Mouse (Mus musculus): ENCODE results near the gene Wbp1. TPM values are rescaled to one million over a fixed set of nuclear protein-coding genes. Genes with fewer than 3 reads are reported as not detected.
"Not testable (repeated sequence)": the region's sequence is repeated elsewhere in the genome, so short reads cannot be mapped to it uniquely, and the experiment has no call there.

The Wbp1 gene
- polyA plus RNA-seq (2016; fragmentation: Nextera tagmentation; extraction: Ambion mirVana), result 147 and 172 TPM in 2 replicates

DNA sequence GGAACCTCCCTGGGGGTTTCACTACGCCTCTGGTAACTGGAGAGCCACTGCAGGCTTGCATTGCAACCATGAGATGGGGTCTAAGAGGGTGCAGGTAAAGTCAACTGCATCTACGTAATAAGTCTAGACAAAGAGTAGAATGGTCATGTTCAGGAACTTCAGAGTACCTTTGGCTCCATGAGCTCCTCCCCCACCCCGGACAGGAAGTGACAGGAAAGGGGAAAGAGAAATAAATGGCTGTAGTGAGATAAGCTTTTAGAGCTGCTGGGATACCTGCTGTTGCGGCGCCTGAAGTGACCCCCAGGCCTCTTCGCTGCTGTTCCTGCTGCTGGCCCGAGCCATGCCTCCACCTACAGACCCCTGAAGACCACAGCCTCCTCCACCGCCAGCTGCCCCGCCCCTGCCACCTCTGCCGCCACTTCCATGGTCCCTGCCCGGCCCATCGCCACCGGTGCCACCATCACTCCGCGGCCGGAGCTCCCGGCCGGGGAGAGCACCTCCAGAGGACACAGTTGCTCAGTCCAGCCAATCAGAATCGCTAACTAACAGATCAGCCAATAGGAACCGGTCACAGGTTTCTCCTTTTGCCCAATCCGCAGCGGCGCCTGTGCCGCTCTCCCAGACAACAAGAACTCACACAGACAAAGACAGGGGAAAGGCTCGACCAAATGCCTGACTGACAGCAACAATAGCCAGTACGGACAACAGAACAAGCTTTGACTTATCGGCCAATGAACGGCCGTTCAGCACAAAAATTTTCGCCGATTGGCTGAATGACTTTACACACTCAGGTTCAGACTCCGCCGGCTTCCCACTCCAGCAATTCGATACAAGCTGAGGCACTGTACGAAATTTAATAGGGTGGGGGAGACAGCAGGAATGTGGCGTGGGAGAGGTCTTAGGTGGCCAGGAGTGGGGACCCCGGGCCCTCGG is at the start of gene Wbp1:
TSS of gene Wbp1 (minus strand) at position 630 of the 933 bp plus-strand sequence.
- DNase-seq (ENCODE audit: low spot score), result peak; percentile 96
- H3K27ac ChIP-seq (replicated peaks), result peak within 1 kb of the TSS; percentile 99
- WGBS, result under 1% methylated on average over 38 of the region's 38 CpGs
- peaks cover 41% of the 10 kb centered on the region for H3K36me3 ChIP-seq (replicated peaks)
- peaks cover 81% of the 10 kb centered on the region for H3K4me1 ChIP-seq
- no peaks in the 10 kb centered on the region for H3K9me3 ChIP-seq
- H3K27me3 ChIP-seq (replicated peaks; ENCODE audit: low read depth, poor library complexity, severe bottlenecking), result no peaks in the 10 kb centered on the region
- peak within 1 kb of the TSS; percentile 83 for H3K4me3 ChIP-seq

GRCm38 (mm10) chr6:83171063-83171462 is 49.7 kb upstream of the Wbp1 start:
- 84% methylated on average over 5 of the region's 5 CpGs for WGBS
- H3K36me3 ChIP-seq (replicated peaks), result peaks cover 3% of the 10 kb centered on the region
- DNase-seq (ENCODE audit: low spot score), result no peak
- H3K27ac ChIP-seq (replicated peaks), result no peak overlapping the region
- H3K4me3 ChIP-seq, result no peak overlapping the region
- H3K9me3 ChIP-seq, result no peaks in the 10 kb centered on the region
- H3K4me1 ChIP-seq, result peaks cover 19% of the 10 kb centered on the region
- no peaks in the 10 kb centered on the region for H3K27me3 ChIP-seq (replicated peaks; ENCODE audit: low read depth, poor library complexity, severe bottlenecking)

GRCm38 (mm10) chr6:83169872-83170271 is 48.5 kb upstream of the Wbp1 start:
- DNase-seq (ENCODE audit: low spot score), result no peak
- 85% methylated on average over 5 of the region's 5 CpGs for WGBS
- peaks cover 23% of the 10 kb centered on the region for H3K4me1 ChIP-seq
- no peak overlapping the region for H3K27ac ChIP-seq (replicated peaks)
- H3K9me3 ChIP-seq, result no peaks in the 10 kb centered on the region
- H3K36me3 ChIP-seq (replicated peaks), result no peaks in the 10 kb centered on the region
- no peaks in the 10 kb centered on the region for H3K27me3 ChIP-seq (replicated peaks; ENCODE audit: low read depth, poor library complexity, severe bottlenecking)
- no peak overlapping the region for H3K4me3 ChIP-seq

DNA sequence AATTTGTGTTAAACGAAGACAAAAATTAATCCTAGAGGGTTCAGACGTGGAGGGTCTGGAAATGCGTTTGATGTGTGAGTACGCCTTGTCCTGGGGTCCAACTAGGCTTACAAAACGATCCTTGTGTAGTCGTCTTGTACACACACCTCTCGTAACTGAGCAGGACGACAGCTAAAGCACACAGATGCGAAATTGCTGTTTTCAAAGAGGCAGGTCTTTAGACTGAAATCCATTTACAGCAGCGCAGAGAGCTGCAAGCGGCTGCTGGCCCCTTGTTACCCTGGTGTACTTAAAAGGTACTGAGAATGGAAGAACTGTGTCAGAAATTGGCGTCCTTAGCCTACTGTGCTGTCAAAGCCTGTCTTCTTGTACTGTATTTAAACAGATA is 44.9 kb upstream of the Wbp1 start:
- H3K36me3 ChIP-seq (replicated peaks), result no peaks in the 10 kb centered on the region
- H3K4me1 ChIP-seq, result peaks cover 42% of the 10 kb centered on the region
- DNase-seq (ENCODE audit: low spot score), result no peak
- WGBS, result 1% methylated on average over 12 of the region's 12 CpGs
- H3K4me3 ChIP-seq, result peak overlapping the region; percentile 88
- no peaks in the 10 kb centered on the region for H3K9me3 ChIP-seq
- peak overlapping the region; percentile 99 for H3K27ac ChIP-seq (replicated peaks)
- H3K27me3 ChIP-seq (replicated peaks; ENCODE audit: low read depth, poor library complexity, severe bottlenecking), result peaks cover 17% of the 10 kb centered on the region

DNA sequence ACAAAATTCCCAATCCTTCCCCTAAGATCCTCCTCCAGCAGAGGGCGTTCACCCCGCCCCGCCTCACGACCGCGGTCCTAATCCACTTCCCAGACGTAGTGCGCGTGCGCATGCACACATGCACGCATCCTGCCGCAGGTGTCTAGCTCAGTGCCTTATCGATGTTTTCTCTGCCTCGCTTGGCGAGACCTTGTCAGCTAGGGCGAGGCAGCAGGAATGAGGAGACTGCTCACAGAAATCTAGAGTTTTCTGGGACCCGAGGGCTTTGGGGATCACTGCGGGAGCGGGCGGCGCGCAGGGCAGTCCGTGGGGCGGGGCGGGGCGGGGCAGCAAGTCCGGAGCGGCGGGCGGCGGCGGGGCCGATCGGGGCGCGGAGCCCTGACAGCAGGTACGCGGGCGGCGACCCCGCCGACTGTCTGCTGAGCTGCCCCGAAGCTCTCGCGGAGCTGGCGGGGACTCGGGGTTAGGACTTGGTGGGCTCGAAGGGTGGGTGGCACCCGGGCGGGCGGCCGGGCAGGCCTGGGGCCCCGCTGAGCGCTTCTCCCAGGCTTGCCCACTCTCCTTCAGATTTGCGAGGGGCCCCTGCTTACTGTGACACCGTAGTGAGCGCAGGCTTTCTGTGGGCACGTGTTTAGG is 44.4 kb upstream of the Wbp1 start, which contains the start of gene Dctn1:
TSS of gene Dctn1 (plus strand) at position 314 of the 636 bp plus-strand sequence.
- H3K27ac ChIP-seq (replicated peaks), result peak within 1 kb of the TSS; percentile 99
- peak; percentile 95 for DNase-seq (ENCODE audit: low spot score)
- H3K4me3 ChIP-seq, result peak within 1 kb of the TSS; percentile 88
- WGBS, result under 1% methylated on average over 58 of the region's 58 CpGs
- no peaks in the 10 kb centered on the region for H3K36me3 ChIP-seq (replicated peaks)
- H3K9me3 ChIP-seq, result no peaks in the 10 kb centered on the region
- H3K27me3 ChIP-seq (replicated peaks; ENCODE audit: low read depth, poor library complexity, severe bottlenecking), result peaks cover 22% of the 10 kb centered on the region
- peaks cover 41% of the 10 kb centered on the region for H3K4me1 ChIP-seq

DNA sequence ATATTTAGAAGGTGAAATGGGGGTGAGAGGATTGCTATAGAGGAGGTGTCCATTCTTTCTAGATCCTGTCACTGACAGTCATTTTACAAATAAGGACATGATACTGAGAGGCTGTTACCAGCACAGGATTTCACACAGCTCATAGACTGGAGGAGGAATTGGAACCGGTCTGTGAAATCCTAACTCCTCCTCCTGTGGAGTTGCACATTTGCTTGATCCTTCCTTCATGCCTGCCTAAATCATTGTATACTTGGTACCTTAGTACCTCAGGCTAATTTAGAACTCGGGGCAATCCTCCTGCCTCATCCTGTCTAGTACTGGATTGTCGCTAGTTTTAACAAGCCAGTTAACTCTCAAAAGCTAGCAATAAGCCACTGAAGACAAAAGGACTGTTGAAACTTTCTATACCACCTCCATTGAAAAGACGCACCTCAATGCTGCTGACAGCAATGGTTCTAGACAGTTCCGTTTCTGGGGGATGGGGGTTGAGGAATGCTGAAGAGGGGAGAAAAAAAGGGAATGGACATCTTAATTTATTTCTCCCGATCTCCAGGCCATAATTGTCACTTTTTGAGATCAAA is 43.8 kb upstream of the Wbp1 start:
- Histone ChIP-seq H3K36me3 (replicated peaks) (no peaks in the 10 kb centered on the region), H3K9me3 (no peaks in the 10 kb centered on the region), H3K4me3 (peak overlapping the region; percentile 88), H3K27ac (replicated peaks) (peak overlapping the region; percentile 99), H3K4me1 (peaks cover 40% of the 10 kb centered on the region), H3K27me3 (replicated peaks; ENCODE audit: low read depth, poor library complexity, severe bottlenecking) (peaks cover 28% of the 10 kb centered on the region)
- DNase-seq (ENCODE audit: low spot score), result no peak
- 8% methylated on average over 6 of the region's 6 CpGs for WGBS

GRCm38 (mm10) chr6:83162701-83163100 is 41.3 kb upstream of the Wbp1 start:
- H3K27ac ChIP-seq (replicated peaks), result no peak overlapping the region
- WGBS, result under 1% methylated on average over 8 of the region's 8 CpGs

DNA sequence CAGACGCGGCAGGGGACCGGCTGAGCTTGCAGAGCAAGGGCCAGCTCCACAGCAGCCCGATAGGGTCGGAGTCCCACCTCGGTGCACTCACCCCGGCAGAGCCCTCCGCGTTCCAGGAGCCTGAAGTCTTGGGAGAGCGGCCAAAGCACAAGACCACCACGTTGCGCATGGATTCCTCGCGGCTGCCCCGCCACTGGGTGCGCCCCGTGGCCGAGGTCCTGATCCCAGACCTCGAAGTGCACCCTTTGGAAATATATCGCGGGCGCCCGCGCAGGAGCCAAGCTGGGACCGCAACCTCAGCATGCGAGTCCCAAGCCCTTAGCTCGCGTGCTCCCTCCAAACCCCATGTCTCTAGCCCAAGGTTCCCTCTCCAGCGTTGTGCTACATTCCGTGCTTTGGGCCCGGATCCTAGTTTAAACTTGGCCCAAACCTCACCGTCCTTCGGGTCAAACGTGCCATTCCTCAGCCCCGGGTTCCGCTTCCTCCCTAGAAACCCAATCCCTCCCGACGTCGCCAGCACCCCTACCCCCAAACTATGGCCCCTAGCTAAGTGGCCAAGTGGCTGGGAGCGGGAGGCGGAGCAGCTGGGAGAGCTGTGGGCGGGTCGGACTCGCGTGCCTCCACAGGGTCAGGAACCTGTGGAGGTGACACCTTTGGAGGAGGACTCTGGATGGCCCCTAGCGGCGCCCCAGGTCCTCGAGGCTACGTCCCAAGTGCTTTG is 40.7 kb upstream of the Wbp1 start:
- Histone ChIP-seq H3K4me1 (peaks cover 36% of the 10 kb centered on the region), H3K36me3 (replicated peaks) (no peaks in the 10 kb centered on the region), H3K27ac (replicated peaks) (peak overlapping the region; percentile 12; the same call in 1 of the 2 replicates), H3K4me3 (peak overlapping the region; percentile 54), H3K27me3 (replicated peaks; ENCODE audit: low read depth, poor library complexity, severe bottlenecking) (peaks cover 34% of the 10 kb centered on the region), H3K9me3 (no peaks in the 10 kb centered on the region)
- under 1% methylated on average over 49 of the region's 49 CpGs for WGBS
- peak; percentile 65 for DNase-seq (ENCODE audit: low spot score)

More at GRCm38 (mm10) chr6:83162701-83163100, 41.3 kb upstream of the Wbp1 start:
- Histone ChIP-seq H3K4me3 (peak overlapping the region; percentile 54), H3K9me3 (no peaks in the 10 kb centered on the region), H3K36me3 (replicated peaks) (no peaks in the 10 kb centered on the region), H3K27me3 (replicated peaks; ENCODE audit: low read depth, poor library complexity, severe bottlenecking) (peaks cover 34% of the 10 kb centered on the region), H3K4me1 (peaks cover 40% of the 10 kb centered on the region)
- peak; percentile 77 for DNase-seq (ENCODE audit: low spot score)

GRCm38 (mm10) chr6:83161442-83161841 is 40.1 kb upstream of the Wbp1 start:
- H3K4me1 ChIP-seq, result peaks cover 32% of the 10 kb centered on the region
- H3K4me3 ChIP-seq, result peak overlapping the region; percentile 54
- no peaks in the 10 kb centered on the region for H3K36me3 ChIP-seq (replicated peaks)
- 6% methylated on average over 19 of the region's 19 CpGs for WGBS
- H3K27ac ChIP-seq (replicated peaks), result no peak overlapping the region
- no peaks in the 10 kb centered on the region for H3K9me3 ChIP-seq
- DNase-seq (ENCODE audit: low spot score), result no peak
- H3K27me3 ChIP-seq (replicated peaks; ENCODE audit: low read depth, poor library complexity, severe bottlenecking), result peaks cover 34% of the 10 kb centered on the region

DNA sequence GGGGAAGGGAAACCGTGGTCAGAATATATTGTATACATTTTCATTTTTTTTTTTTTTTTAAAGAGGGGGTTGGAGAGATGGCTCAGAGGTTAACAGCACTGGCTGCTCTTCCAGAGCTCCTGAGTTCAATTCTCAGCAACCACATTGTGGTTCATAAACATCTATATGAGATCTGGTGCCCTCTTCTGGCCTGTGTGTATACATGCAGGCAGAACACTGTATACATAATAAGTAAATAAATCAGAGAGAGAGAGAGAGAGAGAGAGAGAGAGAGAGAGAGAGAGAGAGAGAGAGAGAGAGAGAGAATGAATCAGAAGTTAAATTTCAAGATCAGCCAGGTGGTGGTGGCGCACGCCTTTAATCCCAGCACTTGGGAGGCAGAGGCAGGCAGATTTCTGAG is 38.1 kb upstream of the Wbp1 start:
- not testable (repeated sequence) for H3K36me3 ChIP-seq (replicated peaks); H3K27ac ChIP-seq (replicated peaks); H3K4me3 ChIP-seq; H3K9me3 ChIP-seq
- Histone ChIP-seq H3K4me1 (peaks cover 41% of the 10 kb centered on the region), H3K27me3 (replicated peaks; ENCODE audit: low read depth, poor library complexity, severe bottlenecking) (peaks cover 46% of the 10 kb centered on the region)
- 33% methylated on average over 3 of the region's 3 CpGs for WGBS
- peak; percentile 52 for DNase-seq (ENCODE audit: low spot score)

DNA sequence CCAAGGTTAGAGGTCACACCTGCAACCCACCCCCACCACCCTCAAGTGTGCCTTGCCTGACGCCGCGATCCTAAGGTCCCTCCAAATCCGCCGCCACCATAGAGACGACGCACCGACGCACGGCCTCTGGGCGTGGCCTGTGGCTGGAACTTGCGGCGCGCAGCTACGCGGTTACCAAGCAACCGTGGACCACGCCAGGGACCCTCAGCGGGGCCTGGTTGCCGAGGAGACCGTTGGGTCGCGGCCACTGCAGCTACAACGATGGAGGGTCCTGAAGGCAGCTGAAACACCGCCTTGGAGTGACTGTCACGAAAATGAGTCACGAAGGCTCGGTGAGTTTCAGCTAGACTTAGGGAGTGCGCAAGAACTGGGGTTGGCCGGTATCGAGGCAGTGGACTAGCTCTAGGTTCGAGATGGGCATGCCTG is 34.9 kb upstream of the Wbp1 start, which contains the start of the genes Wdr54 and 1700003E16Rik:
TSS of gene Wdr54 (minus strand) at position 139 of the 426 bp plus-strand sequence.
TSS of gene 1700003E16Rik (plus strand) at position 146 of the 426 bp plus-strand sequence.
- Histone ChIP-seq H3K4me3 (peak within 1 kb of the TSS; percentile 73), H3K36me3 (replicated peaks) (peaks cover 24% of the 10 kb centered on the region), H3K9me3 (no peaks in the 10 kb centered on the region), H3K27ac (replicated peaks) (peak within 1 kb of the TSS; percentile 80), H3K27me3 (replicated peaks; ENCODE audit: low read depth, poor library complexity, severe bottlenecking) (peaks cover 32% of the 10 kb centered on the region), H3K4me1 (peaks cover 35% of the 10 kb centered on the region)
- 2% methylated on average over 32 of the region's 32 CpGs for WGBS
- peak; percentile 92 for DNase-seq (ENCODE audit: low spot score)
